Mouse (Mus musculus): ENCODE data around the gene Scyl1.

- TF ChIP-seq CTCF (IDR thresholded peaks at IDR 0.05; ENCODE audit: extremely low read depth, insufficient read depth, low read length) (no peak), POLR2A (IDR thresholded peaks at IDR 0.05; ENCODE audit: extremely low read depth, insufficient read depth, low read length) (peak; percentile 89)
These were observed 41.8 kb downstream of the Scyl1 start, which contains the start of gene Fam89b for GRCm38 (mm10) chr19:5729444-5729815.

Data from cortical plate, adult 2 months (tissue).